Mouse (Mus musculus): ENCODE results near the gene Rpl41. TPM values are rescaled to one million over a fixed set of nuclear protein-coding genes. Genes with fewer than 3 reads are reported as not detected.
"Not testable (repeated sequence)": the region's sequence is repeated elsewhere in the genome, so short reads cannot be mapped to it uniquely, and the experiment has no call there.

The Rpl41 gene
- polyA plus RNA-seq, 1 experiment = 2,223 TPM

DNA sequence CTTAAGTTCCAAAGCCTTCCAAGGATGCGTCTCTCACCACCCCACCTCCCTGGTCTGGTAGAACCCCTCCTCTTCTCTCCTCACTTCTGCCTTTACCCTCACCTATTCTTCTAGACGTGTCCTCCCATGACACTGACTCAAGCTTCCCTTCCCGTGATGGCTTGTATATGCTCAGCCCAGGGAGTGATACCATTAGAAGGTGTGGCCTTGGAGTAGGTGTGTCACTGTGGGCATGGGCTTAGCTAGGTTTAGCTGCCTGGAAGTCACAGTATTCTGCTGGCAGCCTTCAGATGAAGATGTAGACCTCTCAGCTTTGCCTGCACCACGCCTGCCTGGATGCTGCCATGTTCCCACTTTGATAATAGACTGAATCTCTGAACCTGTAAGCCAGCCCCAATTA lies 34.1 kb downstream of the Rpl41 start:
- TF ChIP-seq CTCF (IDR thresholded peaks at IDR 0.05; ENCODE audit: borderline replicate concordance, extremely low read depth, insufficient read depth, insufficient read length) (no peak), POLR2A (IDR thresholded peaks at IDR 0.05; ENCODE audit: borderline replicate concordance, extremely low read depth, insufficient read depth, insufficient read length, poor library complexity, severe bottlenecking) (no peak)
- DNase-seq (ENCODE audit: low read depth) = no peak

GRCm38 (mm10) chr10:128511761-128512160 lies 37.3 kb downstream of the Rpl41 start:
- TF ChIP-seq CTCF (IDR thresholded peaks at IDR 0.05; ENCODE audit: borderline replicate concordance, extremely low read depth, insufficient read depth, insufficient read length) = no peak
- TF ChIP-seq POLR2A (IDR thresholded peaks at IDR 0.05; ENCODE audit: borderline replicate concordance, extremely low read depth, insufficient read depth, insufficient read length, poor library complexity, severe bottlenecking) = no peak
- no peak for DNase-seq (ENCODE audit: low read depth)

GRCm38 (mm10) chr10:128511189-128511588 lies 37.9 kb downstream of the Rpl41 start:
- no peak for DNase-seq (ENCODE audit: low read depth)
- TF ChIP-seq POLR2A (IDR thresholded peaks at IDR 0.05; ENCODE audit: borderline replicate concordance, extremely low read depth, insufficient read depth, insufficient read length, poor library complexity, severe bottlenecking) (no peak), CTCF (IDR thresholded peaks at IDR 0.05; ENCODE audit: borderline replicate concordance, extremely low read depth, insufficient read depth, insufficient read length) (no peak)

DNA sequence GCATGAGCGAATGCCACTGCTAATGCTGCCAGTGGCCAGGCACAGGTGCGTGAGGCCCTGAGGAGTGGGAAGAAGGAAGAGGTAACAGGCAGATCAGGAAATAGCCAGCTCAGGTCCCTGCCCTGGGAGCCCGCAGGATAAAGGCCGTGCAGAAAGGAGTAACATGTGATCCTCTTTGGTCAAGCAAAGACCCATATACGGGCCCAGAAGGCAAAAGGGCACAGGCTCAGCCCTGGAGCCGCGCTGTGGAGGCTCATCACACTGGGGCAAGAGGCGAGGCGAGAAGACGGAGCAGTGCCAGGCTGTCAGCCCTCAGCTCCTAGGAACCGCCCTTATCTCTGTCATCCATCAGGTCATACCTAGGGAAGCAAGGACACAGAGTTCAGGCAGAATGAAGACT lies 38.8 kb downstream of the Rpl41 start:
- TF ChIP-seq POLR2A (IDR thresholded peaks at IDR 0.05; ENCODE audit: borderline replicate concordance, extremely low read depth, insufficient read depth, insufficient read length, poor library complexity, severe bottlenecking) (no peak), CTCF (IDR thresholded peaks at IDR 0.05; ENCODE audit: borderline replicate concordance, extremely low read depth, insufficient read depth, insufficient read length) (no peak)
- DNase-seq (ENCODE audit: low read depth) = no peak

DNA sequence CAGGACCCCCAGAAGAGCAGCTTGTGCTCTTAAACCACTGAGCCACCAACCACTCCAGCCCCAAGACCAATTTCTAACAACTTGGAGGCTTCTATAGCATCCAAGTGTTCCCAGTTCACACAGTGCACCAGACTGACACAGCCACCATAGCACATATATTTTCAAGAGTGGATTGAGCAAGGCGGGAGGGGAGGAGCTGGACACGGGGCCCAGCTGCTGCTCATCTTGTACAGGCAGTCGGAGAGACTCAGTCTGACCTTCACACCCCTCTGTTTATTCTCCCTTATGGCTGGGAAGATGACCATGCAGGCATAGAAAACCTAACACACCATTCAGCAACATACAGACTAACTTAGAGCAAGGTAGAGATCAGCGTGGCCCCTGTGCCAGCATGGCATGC lies 39.3 kb downstream of the Rpl41 start:
- TF ChIP-seq CTCF (IDR thresholded peaks at IDR 0.05; ENCODE audit: borderline replicate concordance, extremely low read depth, insufficient read depth, insufficient read length) (no peak), POLR2A (IDR thresholded peaks at IDR 0.05; ENCODE audit: borderline replicate concordance, extremely low read depth, insufficient read depth, insufficient read length, poor library complexity, severe bottlenecking) (no peak)
- DNase-seq (ENCODE audit: low read depth) = no peak

GRCm38 (mm10) chr10:128509203-128509602 lies 39.9 kb downstream of the Rpl41 start:
- no peak for DNase-seq (ENCODE audit: low read depth)
- TF ChIP-seq CTCF (IDR thresholded peaks at IDR 0.05; ENCODE audit: borderline replicate concordance, extremely low read depth, insufficient read depth, insufficient read length) (no peak), POLR2A (IDR thresholded peaks at IDR 0.05; ENCODE audit: borderline replicate concordance, extremely low read depth, insufficient read depth, insufficient read length, poor library complexity, severe bottlenecking) (no peak)

DNA sequence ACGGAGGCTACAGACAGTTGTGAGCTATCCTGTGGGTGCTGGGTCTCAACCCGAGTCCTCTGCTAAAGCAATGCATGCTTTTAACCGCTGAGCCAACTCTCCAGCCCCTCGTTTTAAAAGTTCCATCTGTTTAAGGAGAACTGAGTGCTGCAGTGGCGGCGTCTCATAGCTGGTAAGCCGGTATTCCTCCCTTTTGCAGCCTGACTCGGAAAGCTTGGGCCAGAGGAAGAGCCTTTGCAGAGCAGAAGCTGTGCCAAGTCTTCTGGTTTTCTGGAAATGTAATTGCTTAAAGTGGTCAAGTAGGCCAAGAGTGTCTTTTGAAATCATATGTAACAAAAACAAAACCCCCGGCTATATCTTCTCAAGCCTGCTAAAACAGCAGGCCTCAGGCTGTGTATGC lies 40.8 kb downstream of the Rpl41 start:
- DNase-seq (ENCODE audit: low read depth) = no peak
- TF ChIP-seq CTCF (IDR thresholded peaks at IDR 0.05; ENCODE audit: borderline replicate concordance, extremely low read depth, insufficient read depth, insufficient read length) (no peak), POLR2A (IDR thresholded peaks at IDR 0.05; ENCODE audit: borderline replicate concordance, extremely low read depth, insufficient read depth, insufficient read length, poor library complexity, severe bottlenecking) (no peak)

GRCm38 (mm10) chr10:128505974-128506373 lies 43.1 kb downstream of the Rpl41 start:
- DNase-seq (ENCODE audit: low read depth) = no peak
- no peak; the same call in 1 of the 2 replicates for TF ChIP-seq CTCF (IDR thresholded peaks at IDR 0.05; ENCODE audit: borderline replicate concordance, extremely low read depth, insufficient read depth, insufficient read length)
- TF ChIP-seq POLR2A (IDR thresholded peaks at IDR 0.05; ENCODE audit: borderline replicate concordance, extremely low read depth, insufficient read depth, insufficient read length, poor library complexity, severe bottlenecking) = no peak

GRCm38 (mm10) chr10:128505371-128505667 lies 43.8 kb downstream of the Rpl41 start:
- not testable (repeated sequence) for DNase-seq (ENCODE audit: low read depth)

GRCm38 (mm10) chr10:128504641-128505370 lies 44.3 kb downstream of the Rpl41 start:
- DNase-seq (ENCODE audit: low read depth) = no peak
- TF ChIP-seq POLR2A (IDR thresholded peaks at IDR 0.05; ENCODE audit: borderline replicate concordance, extremely low read depth, insufficient read depth, insufficient read length, poor library complexity, severe bottlenecking) = no peak
- TF ChIP-seq CTCF (IDR thresholded peaks at IDR 0.05; ENCODE audit: borderline replicate concordance, extremely low read depth, insufficient read depth, insufficient read length) = no peak

- no peak for DNase-seq (ENCODE audit: low read depth)
Observed at GRCm38 (mm10) chr10:128504012-128504411, 45.1 kb downstream of the Rpl41 start.

GRCm38 (mm10) chr10:128503532-128503931 lies 45.6 kb downstream of the Rpl41 start:
- no peak for TF ChIP-seq CTCF (IDR thresholded peaks at IDR 0.05; ENCODE audit: borderline replicate concordance, extremely low read depth, insufficient read depth, insufficient read length)
- no peak for TF ChIP-seq POLR2A (IDR thresholded peaks at IDR 0.05; ENCODE audit: borderline replicate concordance, extremely low read depth, insufficient read depth, insufficient read length, poor library complexity, severe bottlenecking)
- DNase-seq (ENCODE audit: low read depth) = no peak

More at GRCm38 (mm10) chr10:128504012-128504411, 45.1 kb downstream of the Rpl41 start:
- TF ChIP-seq POLR2A (IDR thresholded peaks at IDR 0.05; ENCODE audit: borderline replicate concordance, extremely low read depth, insufficient read depth, insufficient read length, poor library complexity, severe bottlenecking) (no peak), CTCF (IDR thresholded peaks at IDR 0.05; ENCODE audit: borderline replicate concordance, extremely low read depth, insufficient read depth, insufficient read length) (no peak)
